Mouse (Mus musculus): ENCODE results near the gene Dnajc6. TPM values are rescaled to one million over a fixed set of nuclear protein-coding genes. Genes with fewer than 3 reads are reported as not detected.

The Dnajc6 gene
- polyA plus RNA-seq, 1 experiment from 2014 or later, result 0.74 TPM

DNA sequence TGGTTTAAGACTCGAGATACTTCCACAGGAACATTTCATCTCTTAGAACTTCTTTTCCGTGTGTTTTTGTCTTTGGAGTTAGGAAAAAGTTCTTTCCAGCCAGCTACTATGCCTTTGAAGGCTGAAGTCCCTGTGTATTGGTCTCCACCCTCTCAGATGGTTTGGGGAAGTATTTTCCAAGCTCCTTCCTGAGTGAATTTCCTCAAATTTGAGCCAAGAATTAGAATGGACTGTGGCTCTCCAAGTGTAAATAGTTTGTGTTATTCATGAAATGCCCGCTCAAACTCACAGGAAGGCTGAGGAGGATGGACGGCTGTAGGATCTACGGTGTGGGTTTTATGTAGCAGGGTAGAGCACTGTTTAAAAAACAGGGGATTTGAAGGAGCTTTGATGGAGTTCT is 193.2 kb downstream of the Dnajc6 start:
- Histone ChIP-seq H3K27ac (ENCODE audit: low read depth, low read length) (no peak overlapping the region), H3K4me1 (ENCODE audit: control insufficient read depth, insufficient read depth, low read length) (no peaks in the 10 kb centered on the region), H3K27me3 (ENCODE audit: control insufficient read depth, insufficient read depth, low read length) (no peaks in the 10 kb centered on the region), H3K9me3 (ENCODE audit: control insufficient read depth, low read length) (no peaks in the 10 kb centered on the region), H3K4me3 (ENCODE audit: low read length) (no peak overlapping the region), H3K36me3 (ENCODE audit: control insufficient read depth, insufficient read depth, low read length) (no peaks in the 10 kb centered on the region), H3K9ac (ENCODE audit: low read depth, low read length) (no peak overlapping the region), H3K4me2 (replicated peaks; ENCODE audit: low read depth, low read length) (no peak overlapping the region)
- 76% methylated on average over 5 of the region's 5 CpGs for WGBS
- ATAC-seq (ENCODE audit: low FRiP score, low TSS enrichment), result no peak

Other genes with a start within 250 kb of the Dnajc6 start
- 56.0 and 110 TPM in 2 replicates for gene Jak1, start 231.4 kb upstream of the Dnajc6 start, polyA plus RNA-seq (2014; fragmentation: Nextera tagmentation; extraction: Ambion mirVana)
- 5.1 and 5.3 TPM in 2 replicates for gene Ak4, start 77.4 kb upstream of the Dnajc6 start, polyA plus RNA-seq (2014; fragmentation: Nextera tagmentation; extraction: Ambion mirVana)
- 71.4 and 84.2 TPM in 2 replicates for gene Leprot, start 151.1 kb downstream of the Dnajc6 start, polyA plus RNA-seq (2014; fragmentation: Nextera tagmentation; extraction: Ambion mirVana)
- gene Lepr, start 220.8 kb downstream of the Dnajc6 start, polyA plus RNA-seq (2014; fragmentation: Nextera tagmentation; extraction: Ambion mirVana), result 1.3 and 3.7 TPM in 2 replicates

Measured in kidney, embryonic 14.5 days (tissue).